Mouse (Mus musculus): ENCODE data around the gene Gp9.

Gene Gp9

DNA sequence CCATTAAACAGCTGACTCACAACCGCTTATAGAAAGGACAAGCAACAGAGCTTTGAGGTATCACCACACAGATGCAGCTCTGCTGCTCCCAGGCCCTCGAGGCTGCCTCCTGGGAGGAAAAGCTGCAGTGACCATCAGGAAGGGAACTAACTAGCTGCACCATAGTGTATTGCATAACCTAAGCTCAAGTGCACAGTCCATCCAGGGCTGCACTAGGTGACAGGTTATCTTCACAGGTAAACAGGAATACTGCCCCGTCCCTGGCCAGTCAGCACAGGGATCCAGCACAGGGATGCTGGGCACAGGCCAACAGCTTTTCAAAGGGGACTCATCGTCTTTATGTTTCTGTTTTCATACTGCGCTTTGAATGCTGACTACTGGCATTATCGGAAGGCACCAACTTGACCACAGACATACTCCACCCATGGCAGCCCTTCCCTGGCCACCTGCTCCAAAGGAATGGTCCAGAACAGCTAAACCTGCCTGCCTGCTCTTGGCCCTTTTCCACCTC lies 31.8 kb downstream of the Gp9 start:
- DNase-seq (ENCODE audit: low spot score in 2 of 2) = no peak

GRCm38 (mm10) chr6:87810311-87810710 lies 32.4 kb downstream of the Gp9 start:
- DNase-seq (ENCODE audit: low spot score in 2 of 2) = no peak

GRCm38 (mm10) chr6:87810713-87811669 lies 33.1 kb downstream of the Gp9 start:
- DNase-seq (ENCODE audit: low spot score in 2 of 2) = peak in 1 of 2 experiments; percentile 25

DNA sequence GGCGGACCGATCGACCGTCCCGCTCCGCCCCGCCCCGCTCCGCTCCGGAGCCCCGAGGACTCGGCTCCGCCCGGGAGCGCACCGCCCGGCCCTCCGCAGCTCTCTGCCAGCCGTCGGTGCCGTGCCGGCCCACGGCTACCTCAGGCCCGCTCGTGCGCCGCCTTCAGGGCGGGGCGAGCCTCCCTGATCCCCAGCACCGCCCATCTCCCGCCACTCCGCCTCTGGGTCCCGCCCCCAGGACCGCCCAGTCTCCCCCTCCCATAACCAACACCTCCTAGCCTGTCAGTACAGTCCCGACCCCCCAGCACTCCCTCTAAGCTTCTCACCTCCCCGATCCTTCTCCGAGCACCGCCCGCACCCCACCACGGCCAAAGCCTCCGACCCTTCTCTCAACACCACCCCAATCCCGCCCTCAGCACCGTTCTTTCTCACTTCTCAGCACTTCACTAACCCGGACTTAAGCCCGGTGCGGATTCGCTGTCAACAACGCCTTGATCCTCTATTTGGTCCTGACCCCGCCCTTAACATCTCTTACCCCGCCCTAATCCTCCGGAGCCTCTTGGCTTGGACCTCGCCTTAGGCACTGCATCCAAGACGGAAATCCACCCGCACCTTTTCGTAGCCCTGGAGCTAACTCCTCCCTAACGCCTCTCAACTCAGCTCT lies 33.9 kb downstream of the Gp9 start, which contains the start of gene Rab43:
Gene Rab43 (minus strand): TSS at position 490 of the 664 bp plus-strand sequence.
- peak; percentile 79 to 84 for DNase-seq (ENCODE audit: low spot score in 2 of 2)

DNA sequence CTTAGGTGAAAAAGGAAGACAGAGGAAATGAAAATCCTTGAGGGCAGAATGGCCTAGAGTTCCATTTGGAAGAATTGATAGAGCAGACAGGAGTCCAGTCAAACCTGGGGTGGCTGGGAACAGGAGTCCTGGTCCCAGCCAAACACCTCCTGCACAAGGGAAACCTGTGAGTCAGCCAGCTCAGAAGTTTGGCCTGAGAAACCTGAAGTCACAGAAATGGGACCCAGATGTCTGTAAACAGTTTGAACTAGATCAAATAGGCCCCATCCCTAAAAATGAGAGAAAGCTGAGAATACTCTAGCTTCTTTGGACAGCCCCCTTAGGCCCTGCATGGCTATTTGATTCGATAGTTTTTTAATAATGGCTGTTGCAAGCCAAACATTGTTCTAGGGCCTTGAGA lies 34.8 kb downstream of the Gp9 start:
- DNase-seq (ENCODE audit: low spot score in 2 of 2) = no peak

- no peak for DNase-seq (ENCODE audit: low spot score in 2 of 2)
These were observed 36.6 kb downstream of the Gp9 start for GRCm38 (mm10) chr6:87814486-87814885.

- DNase-seq (ENCODE audit: low spot score in 2 of 2) = no peak
These were observed 42.5 kb downstream of the Gp9 start for GRCm38 (mm10) chr6:87820366-87820765.
